Mouse (Mus musculus) embryo, embryonic 11.5 days (tissue): ENCODE results near the gene Cpeb4.
"Not testable (repeated sequence)": the region's sequence is repeated elsewhere in the genome, so short reads cannot be mapped to it uniquely, and the experiment has no call there.

Source experiments
- DNase-seq: peaks from one replicate; pipeline ENCODE4 v3.0.0-alpha.2; 2012; ENCODE audit warnings: low read depth, low spot score

Cpeb4 gene

GRCm38 (mm10) chr11:31974826-31975225 lies 102.8 kb downstream of the Cpeb4 start:
- DNase-seq: no peak

GRCm38 (mm10) chr11:31975678-31976077 lies 103.7 kb downstream of the Cpeb4 start:
- DNase-seq: no peak

DNA sequence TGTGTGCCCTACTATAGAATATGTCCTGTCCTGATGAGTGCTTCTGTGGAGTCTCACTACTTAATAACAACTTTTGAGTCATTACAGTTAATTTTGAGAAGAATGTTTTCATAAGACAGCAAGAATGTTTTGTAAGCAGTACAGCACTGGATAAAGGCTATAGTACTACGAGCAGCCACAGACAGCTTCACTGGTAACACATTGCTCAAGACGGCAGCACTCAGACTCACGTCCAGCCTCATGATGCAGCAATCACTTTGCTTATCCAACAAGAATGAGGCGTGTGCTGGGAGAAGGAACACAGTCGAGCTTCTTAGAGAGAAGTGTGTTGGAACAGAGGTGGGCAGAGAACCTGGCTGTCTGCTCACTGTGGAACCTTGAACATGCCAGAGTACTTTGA lies 104.1 kb downstream of the Cpeb4 start:
- no peak for DNase-seq

- not testable (repeated sequence) for DNase-seq
Observed at GRCm38 (mm10) chr11:31980089-31980488, 108.1 kb downstream of the Cpeb4 start.

- no peak for DNase-seq
Observed at GRCm38 (mm10) chr11:31981830-31982229, 109.8 kb downstream of the Cpeb4 start.

GRCm38 (mm10) chr11:31982247-31982943 lies 110.4 kb downstream of the Cpeb4 start:
- DNase-seq: not testable (repeated sequence)

DNA sequence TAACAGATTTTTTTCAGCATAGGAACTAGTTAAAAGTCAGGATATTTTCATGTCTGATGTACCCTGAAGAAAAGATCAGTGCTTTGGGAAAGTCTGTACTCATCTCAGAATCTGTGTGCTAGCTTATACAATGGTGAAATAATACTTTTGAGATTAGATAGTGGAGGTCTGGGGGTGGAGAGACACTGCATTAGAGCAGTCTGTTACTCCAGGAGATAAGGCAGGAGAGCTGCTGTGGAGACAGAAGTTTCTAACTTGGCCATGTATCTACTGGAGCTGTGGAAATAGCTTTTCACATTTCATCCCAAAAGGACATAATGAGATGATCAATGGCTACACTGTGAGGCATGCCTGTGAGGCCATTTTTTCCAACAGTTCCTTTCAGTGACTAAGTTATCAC lies 111.2 kb downstream of the Cpeb4 start:
- no peak for DNase-seq

DNA sequence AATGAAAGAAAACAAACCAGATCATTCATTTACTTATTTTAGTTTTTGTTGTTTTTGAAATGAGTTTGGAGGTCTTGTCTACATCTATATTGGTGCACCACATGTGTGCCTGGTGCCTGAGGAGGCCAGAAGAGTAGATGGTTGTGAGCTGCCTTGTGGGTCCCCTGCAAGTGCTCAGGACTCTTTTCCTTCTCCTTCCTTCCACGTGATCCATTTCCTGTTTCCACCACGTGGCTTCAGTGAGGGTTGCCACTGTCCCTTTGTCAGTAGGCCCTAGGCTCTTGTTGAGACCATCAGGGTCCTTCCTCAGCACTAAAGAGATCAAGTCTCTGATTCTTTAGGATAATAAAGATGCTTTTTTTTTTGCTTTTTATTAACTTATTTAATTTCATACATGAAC lies 112.8 kb downstream of the Cpeb4 start:
- DNase-seq: no peak
